Mouse (Mus musculus): ENCODE measurements at regions not wholly inside any gene's neighbourhood (a gene's known extent, or its start where the extent isn't known, plus 50 kb on each side); places are given as distances from the start of the nearest gene placed in this dataset.

GRCm38 (mm10) chr11:40366573-40366972 lies 328.4 kb downstream of the Mat2b start:
- DNase-seq (ENCODE audit: extremely low read depth), result no peak
- Histone ChIP-seq H3K4me2 (ENCODE audit: insufficient read depth, low read depth, poor library complexity, severe bottlenecking) (no peak overlapping the region), H3K36me3 (replicated peaks in 1 of 2; ENCODE audit: control insufficient read depth in 1 of 2, insufficient read depth in 1 of 2, low read length in 1 of 2) (no peaks in the 10 kb centered on the region), H3K4me1 (ENCODE audit: control insufficient read depth in 1 of 2, insufficient read depth in 2 of 2) (no peaks in the 10 kb centered on the region), H3K79me2 (replicated peaks; ENCODE audit: control insufficient read depth, extremely low read depth, insufficient read depth, poor library complexity, severe bottlenecking) (no peaks in the 10 kb centered on the region), H3K9me3 (replicated peaks; ENCODE audit: low read length) (no peaks in the 10 kb centered on the region), H3K27me3 (replicated peaks) (no peaks in the 10 kb centered on the region), H3K9ac (ENCODE audit: insufficient read depth, low read depth) (no peak overlapping the region), H3K27ac (ENCODE audit: insufficient read depth, low read depth) (no peak overlapping the region), H3K4me3 (replicated peaks in 1 of 3; ENCODE audit: low read depth in 2 of 3, low read length in 2 of 3, poor library complexity in 1 of 3) (no peak overlapping the region)
- dilution Hi-C loops (cut with MboI; ENCODE audit: extremely low pct_ligation_motif_present, extremely low pct_unique_long_range_greater_than_20kb, low sequenced_read_pairs), result no loop called here
- TF ChIP-seq IRF4 (IDR thresholded peaks at IDR 0.05; ENCODE audit: low read depth, low read length), result no peak
- in situ Hi-C loops (cut with MboI; ENCODE audit: low pct_ligation_motif_present, low pct_unique_long_range_greater_than_20kb, low sequenced_read_pairs), result no loop called here

- TF ChIP-seq UBTF (IDR thresholded peaks at IDR 0.05; ENCODE audit: low read depth, low read length) (no peak), ZNF384 (IDR thresholded peaks at IDR 0.05; ENCODE audit: low read depth, low read length) (no peak)
Observed at GRCm38 (mm10) chr11:40362530-40363185, 332.3 kb downstream of the Mat2b start.

More at GRCm38 (mm10) chr11:40362530-40363185, 332.3 kb downstream of the Mat2b start:
- no peaks in the 10 kb centered on the region for H3K79me2 ChIP-seq (replicated peaks; ENCODE audit: control insufficient read depth, extremely low read depth, insufficient read depth, poor library complexity, severe bottlenecking)
- H3K4me2 ChIP-seq (ENCODE audit: insufficient read depth, low read depth, poor library complexity, severe bottlenecking), result no peak overlapping the region
- DNase-seq (ENCODE audit: extremely low read depth), result no peak
- H3K27me3 ChIP-seq (replicated peaks), result no peaks in the 10 kb centered on the region
- H3K9ac ChIP-seq (ENCODE audit: insufficient read depth, low read depth), result no peak overlapping the region
- dilution Hi-C loops (cut with MboI; ENCODE audit: extremely low pct_ligation_motif_present, extremely low pct_unique_long_range_greater_than_20kb, low sequenced_read_pairs) (no loop called here), in situ Hi-C loops (cut with MboI; ENCODE audit: low pct_ligation_motif_present, low pct_unique_long_range_greater_than_20kb, low sequenced_read_pairs) (no loop called here)
- no peaks in the 10 kb centered on the region for H3K36me3 ChIP-seq (replicated peaks in 1 of 2; ENCODE audit: control insufficient read depth in 1 of 2, insufficient read depth in 1 of 2, low read length in 1 of 2)
- H3K27ac ChIP-seq (ENCODE audit: insufficient read depth, low read depth), result no peak overlapping the region
- no peaks in the 10 kb centered on the region for H3K4me1 ChIP-seq (ENCODE audit: control insufficient read depth in 1 of 2, insufficient read depth in 2 of 2)
- H3K9me3 ChIP-seq (replicated peaks; ENCODE audit: low read length), result no peaks in the 10 kb centered on the region
- H3K4me3 ChIP-seq (replicated peaks in 1 of 3; ENCODE audit: low read depth in 2 of 3, low read length in 2 of 3, poor library complexity in 1 of 3), result no peak overlapping the region
